Mouse (Mus musculus) left cerebral cortex, adult 18-20 months (tissue): Measurements from ENCODE around the gene Lingo1. TPM values are rescaled to one million over a fixed set of nuclear protein-coding genes. Genes with fewer than 3 reads are reported as not detected.

Source experiments
- DNase-seq, 2 experiments: peaks; one replicate each; pipeline ENCODE4 v3.0.0; 2021 to 2022; ENCODE audit warnings: low spot score in 2 of 2, mixed read lengths in 1 of 2
- long read RNA-seq, 2 experiments: library from polyadenylated mRNA; stranded (forward); transcript quantifications; one replicate each; pipeline ENCODE4 v2.0.0; 2021
- total RNA-seq, 2 experiments: library from RNA; stranded (reverse); gene quantifications; 2 replicates each; pipeline ENCODE4 v1.2.3; 2021

The Lingo1 gene
- 100 to 1,000 TPM; 440 to 456 TPM for total RNA-seq
- long read RNA-seq, experiment 1, transcript Lingo1-206 (7 exons, 3,627 nt), result minor isoform, 13 of 365 reads
- long read RNA-seq, experiment 1, transcript Lingo1-203 (2 exons, 2,782 nt), result major isoform, 178 of 365 reads
- long read RNA-seq, experiment 1, partial matches to known transcripts, result 2 of 365 reads
- long read RNA-seq, experiment 1, other reads (novel, unspliced or antisense), result 172 of 365 reads
- long read RNA-seq, experiment 2, transcript Lingo1-203 (2 exons, 2,782 nt), result major isoform, 82 of 189 reads
- long read RNA-seq, experiment 2, partial matches to known transcripts, result 6 of 189 reads
- long read RNA-seq, experiment 2, other reads (novel, unspliced or antisense), result 100 of 189 reads

DNA sequence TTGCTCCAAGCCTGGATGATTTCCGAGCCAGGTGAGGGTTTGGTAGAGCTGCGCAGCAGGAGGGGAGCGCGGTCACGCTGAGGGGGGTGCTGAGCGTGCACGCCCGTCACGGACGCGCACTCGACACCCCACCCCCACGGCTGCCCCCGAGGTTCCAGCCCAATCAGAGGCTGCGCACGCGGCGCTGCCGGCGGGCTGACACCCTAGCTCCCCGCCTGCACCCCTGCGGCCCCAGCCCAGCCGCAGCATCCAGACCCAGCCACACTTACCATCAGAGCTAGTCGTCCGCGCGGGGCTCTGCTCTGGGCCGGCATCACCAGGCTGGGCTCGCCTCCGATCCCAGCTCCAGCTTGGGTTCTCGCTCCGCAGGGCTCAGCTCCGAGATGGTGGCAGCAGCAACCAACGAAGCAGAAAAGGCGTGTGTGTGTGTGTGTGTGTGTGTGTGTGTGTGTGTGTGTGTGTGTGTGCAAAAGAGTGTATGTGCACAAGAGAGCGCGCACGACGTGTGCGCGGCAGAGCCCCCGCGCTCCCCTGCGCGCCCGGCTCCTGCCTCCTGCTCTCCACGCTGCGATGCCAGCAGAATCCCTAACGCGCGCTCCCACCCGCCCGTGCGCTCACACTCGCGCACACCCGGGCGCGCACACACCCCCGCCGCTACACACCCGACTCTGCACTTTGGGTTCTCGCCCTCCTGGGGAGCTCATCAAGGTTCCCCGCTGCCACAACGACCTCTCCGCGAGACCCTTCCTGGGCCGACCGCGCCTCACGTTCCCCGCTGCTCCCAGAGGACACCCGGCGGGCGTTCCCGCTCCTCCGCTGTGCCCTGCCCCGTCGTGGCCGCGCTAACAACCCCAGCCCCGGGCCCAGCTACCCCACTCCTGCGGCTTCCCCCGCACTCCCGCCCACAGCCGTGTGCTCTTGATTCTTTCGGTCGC lies at the start of gene Lingo1:
Gene Lingo1, minus strand, starts transcription at position 748 of the 935 bp plus-strand sequence.
- DNase-seq, result peak; percentile 75 to 84

DNA sequence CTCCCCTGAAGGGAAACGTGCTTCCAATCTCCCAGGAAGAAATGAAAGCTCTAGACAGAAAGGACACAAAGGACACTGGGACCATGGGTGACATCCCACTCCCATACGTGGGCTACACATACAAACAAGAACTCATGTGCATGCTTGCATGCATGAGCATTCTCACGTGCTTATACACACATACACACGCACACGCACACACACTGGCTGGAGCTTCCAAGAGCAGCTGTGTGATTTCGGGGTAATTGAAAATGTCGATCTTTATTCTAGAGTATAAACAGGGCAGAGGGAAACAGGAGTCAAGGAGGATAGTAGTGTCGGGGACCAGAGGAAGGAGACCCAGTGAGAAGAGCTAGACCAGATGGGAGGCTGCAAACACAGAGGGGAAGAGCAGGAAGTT lies 48.4 kb upstream of the Lingo1 start:
- DNase-seq, result no peak

DNA sequence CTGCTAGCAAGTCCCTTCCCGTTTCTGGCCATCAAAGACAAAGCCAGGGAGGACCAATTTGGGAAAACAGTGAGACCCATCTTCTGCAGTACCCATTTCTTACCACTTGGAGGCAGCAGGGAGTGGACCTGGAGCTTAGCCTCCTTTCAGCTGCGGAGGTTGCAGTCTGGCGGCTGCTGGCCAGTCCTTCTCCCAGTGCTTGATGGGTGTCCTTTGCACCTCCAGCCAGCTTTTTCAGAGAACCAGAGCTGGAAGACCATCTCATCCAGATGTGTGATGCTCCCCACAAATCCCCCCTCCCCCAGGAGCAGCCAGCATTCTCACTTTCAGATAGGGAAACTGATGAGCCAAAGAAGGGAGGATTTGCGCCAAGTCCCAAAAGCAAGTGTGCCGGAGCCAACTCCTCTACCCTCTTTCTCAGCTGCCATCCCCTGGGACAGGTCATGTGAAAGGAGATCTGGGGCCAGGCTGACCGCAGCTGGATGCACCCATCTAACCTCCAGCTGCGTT lies 47.5 kb upstream of the Lingo1 start:
- peak; percentile 81 to 83 for DNase-seq

DNA sequence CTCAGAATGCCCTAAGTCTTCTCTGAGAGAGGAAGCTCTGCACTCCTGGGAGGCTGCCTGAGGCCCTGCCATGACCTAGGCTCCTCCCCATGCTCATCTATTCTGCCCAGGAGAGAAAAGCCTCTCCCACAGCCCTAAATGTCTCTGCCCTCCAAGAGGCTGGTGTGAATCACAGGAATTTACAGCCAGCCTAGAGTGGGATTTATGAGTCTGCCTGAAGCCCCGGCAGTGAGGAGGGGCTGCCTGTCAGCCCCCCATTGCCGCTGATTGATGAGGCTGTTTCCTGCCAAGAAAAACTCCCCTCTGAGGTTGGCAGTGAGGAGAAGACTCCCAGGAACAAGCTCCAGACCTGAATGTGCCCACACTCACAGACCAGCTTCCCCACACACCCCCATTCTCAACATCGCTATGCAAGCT lies 46.0 kb upstream of the Lingo1 start:
- DNase-seq, result no peak

- DNase-seq, result no peak
These were observed 45.6 kb upstream of the Lingo1 start for GRCm38 (mm10) chr9:56841864-56842263.

- DNase-seq, result no peak
These were observed 44.5 kb upstream of the Lingo1 start for GRCm38 (mm10) chr9:56840721-56841120.

- no peak for DNase-seq
These were observed 38.9 kb upstream of the Lingo1 start for GRCm38 (mm10) chr9:56835152-56835551.

- peak; percentile 20 to 56 for DNase-seq
These were observed 36.6 kb upstream of the Lingo1 start for GRCm38 (mm10) chr9:56832900-56833299.

DNA sequence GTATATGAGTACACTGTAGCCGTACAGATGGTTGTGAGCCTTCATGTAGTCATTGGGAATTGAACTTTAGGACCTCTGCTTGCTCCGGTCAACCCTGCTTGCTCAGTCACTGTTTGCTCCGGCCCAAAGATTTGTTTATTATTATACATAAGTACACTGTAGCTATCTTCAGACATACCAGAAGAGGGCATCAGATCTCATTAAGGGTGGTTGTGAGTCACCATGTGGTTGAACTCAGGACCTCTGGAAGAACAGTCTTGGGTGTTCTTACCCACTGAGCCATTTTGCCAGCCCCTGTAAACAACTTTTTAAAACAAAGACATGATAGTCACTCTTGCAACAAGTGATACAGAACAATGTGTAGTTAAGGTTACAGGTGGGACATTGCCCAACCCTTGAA lies 35.6 kb upstream of the Lingo1 start:
- DNase-seq, result no peak

GRCm38 (mm10) chr9:56830162-56830561 lies 33.9 kb upstream of the Lingo1 start:
- DNase-seq, result peak; percentile 25 to 27

DNA sequence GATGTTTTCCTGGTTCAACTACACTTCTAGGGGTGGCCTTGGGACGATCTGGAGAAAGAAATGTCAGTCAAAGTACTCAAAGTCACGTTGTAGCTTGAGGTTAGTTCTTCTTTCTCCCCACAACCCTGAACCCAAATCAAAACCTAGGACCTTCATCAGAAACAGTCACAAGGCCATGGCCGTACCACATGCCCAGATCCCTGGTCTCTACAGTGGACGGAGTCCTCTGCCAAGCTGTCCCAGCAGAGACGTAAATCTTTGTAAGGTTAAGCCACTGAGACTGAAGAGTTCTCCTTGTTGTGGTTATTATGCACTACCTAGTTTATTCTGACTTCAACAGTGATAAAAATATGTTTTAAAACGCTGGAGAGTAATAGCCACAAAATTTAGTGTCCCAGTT lies 32.6 kb upstream of the Lingo1 start:
- no peak for DNase-seq

DNA sequence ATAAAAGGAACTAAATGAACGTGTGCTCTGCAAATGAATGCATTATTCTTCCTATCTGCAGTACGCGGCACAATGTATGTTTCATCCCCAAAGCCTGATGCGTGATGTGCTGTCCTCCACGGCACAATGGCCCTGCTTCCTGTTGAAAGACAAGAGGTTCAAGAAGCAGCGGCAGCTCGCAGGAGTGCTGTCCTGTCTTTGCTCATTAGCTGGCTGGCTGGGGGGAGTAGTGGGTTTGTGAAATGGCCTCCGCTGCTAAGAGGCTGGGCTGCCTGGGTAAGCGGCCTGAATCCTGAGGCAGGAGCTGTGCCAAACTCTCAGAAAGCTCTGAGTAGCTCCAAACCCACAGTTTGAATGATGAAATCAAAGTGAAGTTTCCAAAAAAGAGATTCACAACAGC lies 31.9 kb upstream of the Lingo1 start:
- DNase-seq, result no peak

GRCm38 (mm10) chr9:56825476-56826213 lies 29.4 kb upstream of the Lingo1 start:
- peak in 1 of 2 experiments; percentile 23 for DNase-seq

- peak; percentile 33 to 62 for DNase-seq
These were observed 28.6 kb upstream of the Lingo1 start for GRCm38 (mm10) chr9:56824900-56825299.

DNA sequence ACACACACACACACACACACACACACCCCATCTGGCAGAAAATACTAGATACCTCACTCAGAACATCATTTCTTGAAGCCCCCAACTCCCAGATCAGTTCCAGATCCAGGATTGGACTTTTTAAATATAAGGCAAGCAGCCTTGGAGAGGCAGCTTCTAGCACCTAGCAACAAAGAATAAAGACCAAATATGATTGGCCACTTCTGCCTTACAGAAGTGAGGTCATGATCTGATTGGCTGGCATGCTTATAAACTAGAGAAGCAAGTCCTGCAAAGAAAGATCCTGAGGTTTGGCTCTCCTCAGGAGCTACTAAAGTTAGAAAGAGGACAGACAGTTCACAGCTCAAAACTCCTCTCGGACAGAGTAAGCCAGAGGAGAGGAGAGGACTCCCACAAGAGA lies 14.6 kb upstream of the Lingo1 start:
- DNase-seq, result no peak

GRCm38 (mm10) chr9:56807990-56808389 lies 11.7 kb upstream of the Lingo1 start:
- DNase-seq, result no peak

DNA sequence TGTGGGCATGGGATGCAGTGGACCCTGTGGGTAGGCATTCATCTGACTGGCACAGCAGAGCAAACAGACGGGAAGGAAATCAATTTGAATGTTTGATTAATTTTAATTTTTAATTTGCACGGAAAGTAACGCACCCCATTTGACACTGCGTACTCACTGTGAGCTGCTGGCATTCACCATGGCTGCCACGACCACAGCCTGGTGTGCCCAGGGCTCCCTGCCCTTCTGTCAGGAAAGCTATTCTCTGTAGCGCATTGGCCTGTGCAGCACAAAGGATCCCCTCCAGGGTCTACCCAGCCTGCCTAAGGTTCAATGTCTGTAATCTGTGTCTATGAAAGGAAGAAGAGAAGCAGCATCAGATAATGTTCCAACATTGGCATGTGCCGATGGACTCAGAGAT lies 6.9 kb upstream of the Lingo1 start:
- DNase-seq, result no peak

GRCm38 (mm10) chr9:56797876-56798275 lies 1.6 kb upstream of the Lingo1 start:
- peak; percentile 81 to 85 for DNase-seq

DNA sequence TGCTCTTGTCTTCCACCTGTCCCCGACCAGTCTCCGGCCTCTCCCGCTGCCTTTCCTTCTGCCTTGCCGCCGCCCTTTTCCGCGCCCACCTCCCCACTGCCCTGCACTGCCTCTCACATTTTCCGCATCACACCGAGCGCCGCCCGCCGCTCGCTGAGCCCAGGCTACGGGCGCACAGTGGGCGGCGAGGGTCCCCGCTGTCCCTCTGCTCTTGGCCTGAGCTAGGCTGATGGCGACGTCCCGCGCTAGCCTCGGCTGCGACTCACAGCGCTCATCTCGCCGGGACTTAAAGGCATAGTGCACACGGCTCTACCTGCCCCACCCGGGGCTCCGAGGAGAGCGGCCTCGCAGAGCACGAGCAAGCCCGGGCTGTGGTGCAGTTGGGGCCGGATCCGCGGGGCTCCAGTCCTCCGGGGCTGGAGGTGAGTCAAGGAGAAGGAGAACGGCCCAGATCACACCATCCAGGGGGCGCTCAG lies 426 bp upstream of the Lingo1 start:
- peak; percentile 43 to 51 for DNase-seq

GRCm38 (mm10) chr9:56791696-56792261 lies 4.5 kb downstream of the Lingo1 start:
- DNase-seq, result no peak

DNA sequence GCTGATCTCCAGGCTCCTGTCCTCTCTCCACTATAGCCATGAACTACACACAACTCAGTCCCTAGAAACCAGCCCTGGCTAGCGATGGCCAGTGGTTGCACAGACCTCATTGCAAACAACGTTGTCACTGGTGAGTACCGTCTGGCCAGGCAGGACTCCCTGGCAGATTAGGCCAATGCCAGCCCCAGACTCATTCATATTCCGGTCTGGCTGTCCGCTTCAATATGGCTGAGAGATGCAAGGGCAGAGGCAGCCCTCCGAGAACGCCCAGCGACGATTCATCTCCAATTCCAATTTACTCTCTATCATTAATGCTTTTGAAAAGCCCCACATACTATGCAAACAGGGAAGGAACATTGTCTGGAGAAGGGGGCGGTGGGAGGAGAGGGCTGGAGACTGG lies 11.7 kb downstream of the Lingo1 start:
- no peak for DNase-seq
